ENCODE assay signal across 13 mouse cellular contexts in the genomic region with DNA sequence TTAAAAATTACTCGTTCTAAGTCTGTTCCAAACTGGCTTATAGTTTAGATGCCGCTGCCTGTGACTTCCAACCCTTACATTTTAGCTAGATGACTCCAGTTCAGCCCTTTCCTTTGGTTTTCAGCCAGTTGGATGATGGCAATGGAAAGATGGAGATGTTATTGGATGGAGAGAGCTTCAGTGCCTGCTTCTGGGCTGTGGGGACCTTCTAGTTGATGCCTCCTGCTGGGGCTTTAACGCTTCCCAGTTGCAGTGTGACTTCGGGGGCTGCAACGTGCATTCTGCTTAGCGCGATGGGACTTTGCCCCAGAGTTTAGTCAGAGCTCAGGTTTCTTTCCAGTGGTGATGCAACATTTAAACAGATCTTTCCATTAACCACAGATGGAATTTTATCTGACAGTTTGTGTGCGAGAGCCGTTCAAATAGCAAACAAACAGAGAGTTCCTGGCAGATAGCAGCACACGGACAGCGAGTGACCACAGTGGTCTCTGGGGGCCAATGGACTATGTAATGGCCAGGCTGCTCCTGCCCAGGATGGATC. TPM values are rescaled to one million over a fixed set of nuclear protein-coding genes. Genes with fewer than 3 reads are reported as not detected.
DNase-seq lines count a peak whose midpoint lies in the region; ATAC-seq and TF ChIP-seq lines count a peak whose summit lies in the region.
"Had no signal": no experiment of that assay in that cellular context is flagged by ENCODE, and none has a peak within 500 bp of the region (broad histone marks: within the 10 kb centered on the region; RNA-seq: fewer than 3 reads in every experiment).

No protein-coding gene starts in this region.

- no peak for TF ChIP-seq POLR2A in lung, adult 2 months (IDR thresholded peaks at IDR 0.05; ENCODE audit: borderline replicate concordance, extremely low read depth, low read depth, low read length)
- no peak for TF ChIP-seq POLR2A in limb, embryonic 14.5 days (IDR thresholded peaks at IDR 0.05; ENCODE audit: borderline replicate concordance, extremely low read depth, insufficient read depth, insufficient read length)

- H3K36me3 ChIP-seq in limb, embryonic 14.5 days (ENCODE audit: control insufficient read depth, insufficient read depth, low read length): no peaks in the 10 kb centered on the region
- H3K36me3 ChIP-seq in stomach, embryonic 16.5 days (ENCODE audit: control insufficient read depth, insufficient read depth, low read length): no peaks in the 10 kb centered on the region
- H3K36me3 ChIP-seq in midbrain, embryonic 15.5 days (replicated peaks): no peaks in the 10 kb centered on the region
- no peaks in the 10 kb centered on the region for H3K36me3 ChIP-seq in forebrain, embryonic 16.5 days (ENCODE audit: control insufficient read depth, insufficient read depth)
- H3K36me3 ChIP-seq: heart, embryonic 15.5 days; midbrain, embryonic 10.5 days; neural tube, embryonic 12.5 days had no signal

- H3K27ac ChIP-seq in limb, embryonic 14.5 days (replicated peaks; ENCODE audit: low read depth, low read length): no peak overlapping the region
- no peak overlapping the region; the same call in 1 of the 2 replicates for H3K27ac ChIP-seq in stomach, embryonic 16.5 days (ENCODE audit: low read length)
- H3K27ac ChIP-seq in midbrain, embryonic 15.5 days: no peak overlapping the region
- no peak overlapping the region for H3K27ac ChIP-seq in forebrain, embryonic 16.5 days (ENCODE audit: low read length)
- H3K27ac ChIP-seq: forebrain, embryonic 13.5 days; heart, embryonic 15.5 days; midbrain, embryonic 10.5 days; neural tube, embryonic 12.5 days had no signal

- H3K9ac ChIP-seq in limb, embryonic 14.5 days (ENCODE audit: low read depth, low read length, severe bottlenecking): no peak overlapping the region
- no peak overlapping the region for H3K9ac ChIP-seq in stomach, embryonic 16.5 days (ENCODE audit: low read length)
- no peak overlapping the region for H3K9ac ChIP-seq in midbrain, embryonic 15.5 days
- no peak overlapping the region for H3K9ac ChIP-seq in forebrain, embryonic 16.5 days (replicated peaks; ENCODE audit: low read depth, low read length)
- H3K9ac ChIP-seq: forebrain, embryonic 13.5 days; heart, embryonic 15.5 days; neural tube, embryonic 12.5 days had no signal

- peak; percentile 7 for DNase-seq in lung, postnatal 25 days (ENCODE audit: low spot score)
- DNase-seq in lung, adult 2 months: no peak
- peak; percentile 16 to 17 for DNase-seq in gastrocnemius, adult 8-10 months (ENCODE audit: low spot score in 2 of 2)
- peak; percentile 23 for DNase-seq in limb, embryonic 14.5 days (ENCODE audit: low spot score)
- no peak for DNase-seq in kidney, postnatal 14 days
- DNase-seq: left cerebral cortex, postnatal 4 days had no signal

- no peak overlapping the region for H3K4me2 ChIP-seq in limb, embryonic 14.5 days (replicated peaks; ENCODE audit: low read depth, low read length, severe bottlenecking)
- peak overlapping the region; percentile 13; the same call in 1 of the 2 replicates for H3K4me2 ChIP-seq in stomach, embryonic 16.5 days (ENCODE audit: low read depth, low read length)
- H3K4me2 ChIP-seq in midbrain, embryonic 15.5 days: no peak overlapping the region
- no peak overlapping the region for H3K4me2 ChIP-seq in forebrain, embryonic 16.5 days (ENCODE audit: low read length)
- H3K4me2 ChIP-seq: forebrain, embryonic 13.5 days; heart, embryonic 15.5 days; neural tube, embryonic 12.5 days had no signal

- H3K9me3 ChIP-seq in limb, embryonic 14.5 days (ENCODE audit: control insufficient read depth, low read length): no peaks in the 10 kb centered on the region
- no peaks in the 10 kb centered on the region for H3K9me3 ChIP-seq in stomach, embryonic 16.5 days (replicated peaks; ENCODE audit: control insufficient read depth, low read length)
- no peaks in the 10 kb centered on the region for H3K9me3 ChIP-seq in midbrain, embryonic 15.5 days
- no peaks in the 10 kb centered on the region for H3K9me3 ChIP-seq in forebrain, embryonic 16.5 days (ENCODE audit: control insufficient read depth, low read length)
- H3K9me3 ChIP-seq: forebrain, embryonic 13.5 days; heart, embryonic 15.5 days; midbrain, embryonic 10.5 days; neural tube, embryonic 12.5 days had no signal

- H3K27me3 ChIP-seq in limb, embryonic 14.5 days (ENCODE audit: control insufficient read depth, insufficient read depth, low read length): no peaks in the 10 kb centered on the region
- no peaks in the 10 kb centered on the region for H3K27me3 ChIP-seq in stomach, embryonic 16.5 days (ENCODE audit: control insufficient read depth, insufficient read depth, low read length)
- H3K27me3 ChIP-seq in midbrain, embryonic 15.5 days (replicated peaks): no peaks in the 10 kb centered on the region
- H3K27me3 ChIP-seq in forebrain, embryonic 16.5 days (replicated peaks; ENCODE audit: control insufficient read depth, insufficient read depth, low read length): no peaks in the 10 kb centered on the region
- H3K27me3 ChIP-seq: forebrain, embryonic 13.5 days; neural tube, embryonic 12.5 days had no signal

- ATAC-seq in limb, embryonic 14.5 days (ENCODE audit: low FRiP score, low read depth): no peak
- 0 out of 2 replicates have a peak, but pooled peaks have one; percentile 29 for ATAC-seq in stomach, embryonic 16.5 days (ENCODE audit: insufficient read depth, low FRiP score)
- no peak for ATAC-seq in midbrain, embryonic 15.5 days (replicated peaks)
- no peak for ATAC-seq in forebrain, embryonic 16.5 days
- ATAC-seq: forebrain, embryonic 13.5 days had no signal

- H3K4me3 ChIP-seq in lung, adult 2 months (replicated peaks; ENCODE audit: extremely low read depth, low read depth, low read length): no peak overlapping the region
- H3K4me3 ChIP-seq in limb, embryonic 14.5 days (replicated peaks; ENCODE audit: low read length): no peak overlapping the region
- no peak overlapping the region for H3K4me3 ChIP-seq in stomach, embryonic 16.5 days (replicated peaks; ENCODE audit: low read length)
- H3K4me3 ChIP-seq in midbrain, embryonic 15.5 days: no peak overlapping the region
- no peak overlapping the region for H3K4me3 ChIP-seq in forebrain, embryonic 16.5 days (replicated peaks; ENCODE audit: low read length)
- H3K4me3 ChIP-seq: forebrain, embryonic 13.5 days; heart, embryonic 15.5 days; midbrain, embryonic 10.5 days; neural tube, embryonic 12.5 days had no signal

- TF ChIP-seq CTCF in lung, adult 2 months (IDR thresholded peaks at IDR 0.05; ENCODE audit: insufficient read depth, low read length): no peak

- no peaks in the 10 kb centered on the region; the same call in 1 of the 2 replicates for H3K4me1 ChIP-seq in lung, adult 2 months (ENCODE audit: control insufficient read depth, insufficient read depth, low read length)
- peaks cover 4% of the 10 kb centered on the region; the same call in 1 of the 2 replicates for H3K4me1 ChIP-seq in limb, embryonic 14.5 days (ENCODE audit: control insufficient read depth, insufficient read depth, low read length)
- H3K4me1 ChIP-seq in stomach, embryonic 16.5 days (ENCODE audit: control insufficient read depth, insufficient read depth, low read length): peaks cover 10% of the 10 kb centered on the region
- H3K4me1 ChIP-seq in midbrain, embryonic 15.5 days: no peaks in the 10 kb centered on the region
- no peaks in the 10 kb centered on the region for H3K4me1 ChIP-seq in forebrain, embryonic 16.5 days (replicated peaks; ENCODE audit: control insufficient read depth, insufficient read depth, low read length)
- H3K4me1 ChIP-seq: neural tube, embryonic 12.5 days had no signal

- 41% methylated on average over 11 of the region's 11 CpGs for WGBS in lung, adult 2 months
- 46% methylated on average over 11 of the region's 11 CpGs for WGBS in limb, embryonic 14.5 days
- 35% methylated on average over 11 of the region's 11 CpGs for WGBS in stomach, embryonic 16.5 days
- WGBS in midbrain, embryonic 15.5 days: 87% methylated on average over 11 of the region's 11 CpGs
- 84% methylated on average over 11 of the region's 11 CpGs for WGBS in forebrain, embryonic 16.5 days

RNA-seq across cellular contexts. Expression of a gene that starts 53.3 kb away (rescaled TPM):
- 6.9 and 11.3 TPM in 2 replicates for polyA plus RNA-seq in lung, adult 2 months (2012; rRNA removed)
- total RNA-seq in gastrocnemius, adult 8-10 months (2022): 10 to 100 TPM in 3 of 4 experiments, 1 to 10 TPM in 1; 9.6 to 14.2 (median 11.9) TPM
- 34.1 and 37.9 TPM in 2 replicates for polyA plus RNA-seq in limb, embryonic 14.5 days (2012; rRNA removed)
- polyA plus RNA-seq in limb, embryonic 14.5 days (2014; fragmentation: Nextera tagmentation; extraction: Ambion mirVana): 15.2 and 19.4 TPM in 2 replicates
- 3.7 and 4.3 TPM in 2 replicates for polyA plus RNA-seq in stomach, embryonic 16.5 days (2015; fragmentation: Nextera tagmentation; extraction: Ambion mirVana)
- 1.1 TPM in 2 replicates for polyA plus RNA-seq in midbrain, embryonic 15.5 days (2015; fragmentation: Nextera tagmentation; extraction: Ambion mirVana)
- polyA plus RNA-seq in forebrain, embryonic 16.5 days (2015; fragmentation: Nextera tagmentation; extraction: Ambion mirVana): 0.71 and 0.90 TPM in 2 replicates

Comparison
In these comparisons a context has a peak if more than half of its experiments do, and no peak if none do; other contexts are left out.
1. DNase-seq: peak in lung, postnatal 25 days (single experiment), gastrocnemius, adult 8-10 months (2 of 2) and limb, embryonic 14.5 days (single experiment); none in lung, adult 2 months (single experiment) and kidney, postnatal 14 days (single experiment).